Mouse (Mus musculus): ENCODE results near the gene Xxylt1. TPM values are rescaled to one million over a fixed set of nuclear protein-coding genes. Genes with fewer than 3 reads are reported as not detected.

Xxylt1 gene
- polyA plus RNA-seq, 1 experiment = 2.7 TPM

GRCm38 (mm10) chr16:30932196-30932595, 149.0 kb downstream of the Xxylt1 start:
- TF ChIP-seq POLR2A (IDR thresholded peaks at IDR 0.05; ENCODE audit: borderline replicate concordance, control insufficient read depth, low read depth, low read length) = no peak
- TF ChIP-seq CTCF (IDR thresholded peaks at IDR 0.05; ENCODE audit: control insufficient read depth, insufficient read depth, low read length) = no peak
- 82% methylated on average over 5 of the region's 5 CpGs for WGBS
- Histone ChIP-seq H3K4me3 (replicated peaks; ENCODE audit: control insufficient read depth, low read depth, low read length) (no peak overlapping the region), H3K4me1 (ENCODE audit: control insufficient read depth, insufficient read depth, low read length) (no peaks in the 10 kb centered on the region), H3K27ac (ENCODE audit: control insufficient read depth, insufficient read depth, low read depth, low read length, poor library complexity) (no peak overlapping the region)

DNA sequence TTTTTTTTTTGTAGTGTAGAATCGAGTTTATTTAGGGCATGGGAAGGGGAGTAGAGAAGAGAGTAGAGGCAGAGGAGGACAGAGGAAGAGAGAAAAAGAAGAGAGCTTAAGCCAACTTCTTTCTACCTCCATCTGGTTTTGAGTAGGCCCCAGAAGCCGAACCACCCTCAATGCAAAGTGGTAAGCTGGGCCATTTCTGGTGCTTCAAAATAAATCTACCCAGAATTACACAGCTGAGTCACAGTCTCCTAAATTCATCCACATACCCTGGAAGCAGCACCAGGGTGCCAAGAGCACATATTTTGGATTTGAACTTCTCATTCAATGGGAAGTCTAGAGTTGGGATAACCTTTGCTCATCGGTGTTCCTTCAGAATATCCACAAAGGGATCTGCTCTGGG, 152.1 kb downstream of the Xxylt1 start:
- Histone ChIP-seq H3K27ac (ENCODE audit: control insufficient read depth, insufficient read depth, low read depth, low read length, poor library complexity) (no peak overlapping the region), H3K4me3 (replicated peaks; ENCODE audit: control insufficient read depth, low read depth, low read length) (no peak overlapping the region), H3K4me1 (ENCODE audit: control insufficient read depth, insufficient read depth, low read length) (peaks cover 2% of the 10 kb centered on the region)
- TF ChIP-seq POLR2A (IDR thresholded peaks at IDR 0.05; ENCODE audit: borderline replicate concordance, control insufficient read depth, low read depth, low read length) = no peak
- TF ChIP-seq CTCF (IDR thresholded peaks at IDR 0.05; ENCODE audit: control insufficient read depth, insufficient read depth, low read length) = no peak
- 65% methylated on average over 3 of the region's 3 CpGs for WGBS

DNA sequence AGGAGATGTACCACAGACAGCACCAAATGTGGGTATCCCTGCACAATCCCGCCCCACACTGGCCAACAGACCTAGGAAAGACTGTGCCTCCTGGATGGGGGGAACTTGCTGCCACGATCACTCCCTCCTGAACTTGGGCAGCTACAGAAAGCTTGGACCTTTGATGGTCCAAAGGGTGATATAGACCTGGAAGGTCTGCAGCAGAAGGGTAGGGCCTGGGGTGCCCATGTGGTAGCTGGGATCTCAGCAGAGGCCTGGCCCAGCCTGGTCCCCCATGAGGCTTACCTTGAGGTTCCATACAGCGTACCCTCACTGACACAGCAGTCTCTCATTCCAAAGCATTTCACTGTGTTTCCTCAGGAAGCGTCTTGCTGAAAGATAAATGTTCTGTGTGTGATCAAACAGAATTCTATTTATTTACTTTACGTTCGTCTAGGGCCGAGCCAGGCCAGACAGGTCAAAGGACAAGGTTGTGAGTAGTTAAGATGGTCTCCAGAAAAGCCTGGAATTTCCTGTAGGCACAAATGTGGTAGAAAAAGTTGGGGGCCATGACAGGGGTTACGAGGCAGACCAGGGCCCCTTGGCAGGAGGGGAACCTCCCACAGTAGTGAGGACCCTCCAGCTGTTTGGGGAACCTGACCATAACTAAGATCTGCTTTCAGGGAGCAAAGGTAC, 153.0 kb downstream of the Xxylt1 start:
- WGBS = 78% methylated on average over 8 of the region's 8 CpGs
- H3K27ac ChIP-seq (ENCODE audit: control insufficient read depth, insufficient read depth, low read depth, low read length, poor library complexity) = no peak overlapping the region
- H3K4me3 ChIP-seq (replicated peaks; ENCODE audit: control insufficient read depth, low read depth, low read length) = no peak overlapping the region
- H3K4me1 ChIP-seq (ENCODE audit: control insufficient read depth, insufficient read depth, low read length) = peaks cover 2% of the 10 kb centered on the region
- TF ChIP-seq CTCF (IDR thresholded peaks at IDR 0.05; ENCODE audit: control insufficient read depth, insufficient read depth, low read length) (no peak), POLR2A (IDR thresholded peaks at IDR 0.05; ENCODE audit: borderline replicate concordance, control insufficient read depth, low read depth, low read length) (no peak)

GRCm38 (mm10) chr16:30925496-30925895, 155.7 kb downstream of the Xxylt1 start:
- WGBS = 46% methylated on average over 4 of the region's 4 CpGs

GRCm38 (mm10) chr16:30923899-30924298, 157.3 kb downstream of the Xxylt1 start:
- Histone ChIP-seq H3K27ac (ENCODE audit: control insufficient read depth, insufficient read depth, low read depth, low read length, poor library complexity) (no peak overlapping the region), H3K4me3 (replicated peaks; ENCODE audit: control insufficient read depth, low read depth, low read length) (no peak overlapping the region), H3K4me1 (ENCODE audit: control insufficient read depth, insufficient read depth, low read length) (peaks cover 2% of the 10 kb centered on the region)
- TF ChIP-seq CTCF (IDR thresholded peaks at IDR 0.05; ENCODE audit: control insufficient read depth, insufficient read depth, low read length) (no peak), POLR2A (IDR thresholded peaks at IDR 0.05; ENCODE audit: borderline replicate concordance, control insufficient read depth, low read depth, low read length) (no peak)
- WGBS = 74% methylated on average over 7 of the region's 7 CpGs

More at GRCm38 (mm10) chr16:30925496-30925895, 155.7 kb downstream of the Xxylt1 start:
- no peak overlapping the region for H3K4me3 ChIP-seq (replicated peaks; ENCODE audit: control insufficient read depth, low read depth, low read length)
- H3K27ac ChIP-seq (ENCODE audit: control insufficient read depth, insufficient read depth, low read depth, low read length, poor library complexity) = no peak overlapping the region
- peaks cover 2% of the 10 kb centered on the region for H3K4me1 ChIP-seq (ENCODE audit: control insufficient read depth, insufficient read depth, low read length)
- TF ChIP-seq CTCF (IDR thresholded peaks at IDR 0.05; ENCODE audit: control insufficient read depth, insufficient read depth, low read length) (no peak), POLR2A (IDR thresholded peaks at IDR 0.05; ENCODE audit: borderline replicate concordance, control insufficient read depth, low read depth, low read length) (no peak)

DNA sequence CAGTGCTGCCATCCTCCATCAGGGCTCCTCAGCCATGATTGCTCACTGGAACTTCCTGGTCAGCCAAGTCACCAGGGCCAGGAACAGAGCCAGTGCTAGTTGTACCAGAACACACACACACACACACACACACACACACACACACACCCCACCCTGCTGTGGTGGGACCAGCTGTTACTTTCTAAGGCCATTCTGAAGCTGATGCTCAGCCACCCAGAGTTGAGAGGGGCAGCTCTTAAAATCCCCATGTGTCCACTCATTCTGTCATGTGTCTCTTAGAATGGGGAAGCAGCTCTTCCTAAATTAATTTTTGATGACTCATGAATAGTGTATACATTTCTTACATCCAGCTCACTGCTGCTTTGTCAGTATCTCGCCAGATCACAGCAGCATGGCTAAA, 158.7 kb downstream of the Xxylt1 start:
- Histone ChIP-seq H3K4me3 (replicated peaks; ENCODE audit: control insufficient read depth, low read depth, low read length) (no peak overlapping the region), H3K27ac (ENCODE audit: control insufficient read depth, insufficient read depth, low read depth, low read length, poor library complexity) (no peak overlapping the region), H3K4me1 (ENCODE audit: control insufficient read depth, insufficient read depth, low read length) (peaks cover 2% of the 10 kb centered on the region)
- no peak for TF ChIP-seq CTCF (IDR thresholded peaks at IDR 0.05; ENCODE audit: control insufficient read depth, insufficient read depth, low read length)
- no peak for TF ChIP-seq POLR2A (IDR thresholded peaks at IDR 0.05; ENCODE audit: borderline replicate concordance, control insufficient read depth, low read depth, low read length)
- WGBS = 15% methylated on average over 1 of the region's 1 CpGs

GRCm38 (mm10) chr16:30918866-30919265, 162.4 kb downstream of the Xxylt1 start:
- Histone ChIP-seq H3K4me3 (replicated peaks; ENCODE audit: control insufficient read depth, low read depth, low read length) (no peak overlapping the region), H3K4me1 (ENCODE audit: control insufficient read depth, insufficient read depth, low read length) (no peaks in the 10 kb centered on the region; the same call in 1 of the 2 replicates), H3K27ac (ENCODE audit: control insufficient read depth, insufficient read depth, low read depth, low read length, poor library complexity) (no peak overlapping the region)
- TF ChIP-seq POLR2A (IDR thresholded peaks at IDR 0.05; ENCODE audit: borderline replicate concordance, control insufficient read depth, low read depth, low read length) = no peak
- 77% methylated on average over 7 of the region's 7 CpGs for WGBS

- no peaks in the 10 kb centered on the region for H3K4me1 ChIP-seq (ENCODE audit: control insufficient read depth, insufficient read depth, low read length)
- TF ChIP-seq CTCF (IDR thresholded peaks at IDR 0.05; ENCODE audit: control insufficient read depth, insufficient read depth, low read length) (no peak), POLR2A (IDR thresholded peaks at IDR 0.05; ENCODE audit: borderline replicate concordance, control insufficient read depth, low read depth, low read length) (no peak)
- WGBS = 84% methylated on average over 3 of the region's 3 CpGs
- H3K27ac ChIP-seq (ENCODE audit: control insufficient read depth, insufficient read depth, low read depth, low read length, poor library complexity) = no peak overlapping the region
- H3K4me3 ChIP-seq (replicated peaks; ENCODE audit: control insufficient read depth, low read depth, low read length) = no peak overlapping the region
Observed at GRCm38 (mm10) chr16:30916931-30917330, 164.3 kb downstream of the Xxylt1 start.
